Mouse (Mus musculus) midbrain, embryonic 15.5 days (tissue): Measurements from ENCODE around the gene Prkar1b. TPM values are rescaled to one million over a fixed set of nuclear protein-coding genes. Genes with fewer than 3 reads are reported as not detected.
A peak's percentile ranks its signal among the peaks of the same experiment; 100 is the strongest.

Source experiments
- ATAC-seq: fragments of 200-750 bp; cut with Nextera tagmentation; replicated peaks from 2 replicates; pipeline ENCODE4 v1.8.0; 2017; ENCODE audit warnings: moderate TSS enrichment
- H3K27ac ChIP-seq: fragments of 300-500 bp; sonication (generic); 2 replicates; pipeline ENCODE4 v1.5.1; 2015; ENCODE audit warnings: mild to moderate bottlenecking, inconsistent platforms
- H3K27me3 ChIP-seq: fragments of 300-500 bp; sonication (generic); replicated peaks from 2 replicates; pipeline ENCODE4 v1.6.1; 2015; ENCODE audit warnings: inconsistent platforms
- H3K36me3 ChIP-seq: fragments of 300-500 bp; sonication (generic); replicated peaks from 2 replicates; pipeline ENCODE4 v1.6.1; 2015; ENCODE audit warnings: inconsistent platforms
- H3K4me1 ChIP-seq: fragments of 300-500 bp; sonication (generic); 2 replicates; pipeline ENCODE4 v1.6.1; 2015; ENCODE audit warnings: inconsistent platforms
- H3K4me2 ChIP-seq: fragments of 300-500 bp; sonication (generic); 2 replicates; pipeline ENCODE4 v1.6.1; 2015; ENCODE audit warnings: inconsistent platforms, mild to moderate bottlenecking, moderate library complexity
- H3K4me3 ChIP-seq: fragments of 300-500 bp; sonication (generic); 2 replicates; pipeline ENCODE4 v1.5.1; 2015; ENCODE audit warnings: mild to moderate bottlenecking, inconsistent platforms
- H3K9ac ChIP-seq: fragments of 300-500 bp; sonication (generic); 2 replicates; pipeline ENCODE4 v1.6.1; 2015; ENCODE audit warnings: mild to moderate bottlenecking, inconsistent platforms
- H3K9me3 ChIP-seq: fragments of 300-500 bp; sonication (generic); 2 replicates; pipeline ENCODE4 v1.6.1; 2016; ENCODE audit warnings: inconsistent platforms
- WGBS: fragments of 180-500 bp; shearing (Covaris S2); methylation state at CpG from one replicate; pipeline ENCODE4 v1.1.7; 2015; ENCODE audit warnings: mixed read lengths; 5-methylcytosine and 5-hydroxymethylcytosine counted together
- polyA plus RNA-seq: library from polyadenylated mRNA; unstranded; fragments of >200 nt; fragmentation: Nextera tagmentation; extraction: Ambion mirVana; gene quantifications from 2 replicates; pipeline ENCODE4 v1.2.1, GENCODE M21; 2015

Gene Prkar1b
- polyA plus RNA-seq, 1 experiment from 2014 or later: 316 TPM

DNA sequence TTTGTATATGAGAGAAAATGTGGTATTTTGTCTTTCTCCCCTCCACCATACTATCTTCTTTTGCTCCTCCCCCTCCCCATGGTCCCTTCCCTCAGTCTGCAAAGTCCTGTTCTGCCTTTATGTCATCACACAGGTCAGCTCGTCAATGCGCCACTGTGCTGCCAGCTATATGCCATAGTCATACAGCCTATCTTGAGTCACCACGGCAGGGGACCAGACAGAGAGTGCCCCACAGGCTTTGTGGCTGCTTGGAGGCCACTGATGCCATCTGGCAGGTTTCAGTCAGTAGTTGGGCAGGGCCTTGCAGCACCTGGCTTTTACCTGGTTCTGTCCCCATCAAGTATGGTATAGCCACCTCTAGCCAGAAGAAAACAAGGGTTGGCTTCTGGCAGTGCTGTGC is 58.1 kb downstream of the Prkar1b start:
- H3K9ac ChIP-seq: no peak overlapping the region
- ATAC-seq: no peak
- H3K9me3 ChIP-seq: no peaks in the 10 kb centered on the region
- H3K4me3 ChIP-seq: no peak overlapping the region
- H3K27ac ChIP-seq: no peak overlapping the region
- H3K4me1 ChIP-seq: no peaks in the 10 kb centered on the region
- H3K4me2 ChIP-seq: no peak overlapping the region
- WGBS: 88% methylated on average over 3 of the region's 3 CpGs
- no peaks in the 10 kb centered on the region for H3K27me3 ChIP-seq
- H3K36me3 ChIP-seq: no peaks in the 10 kb centered on the region

DNA sequence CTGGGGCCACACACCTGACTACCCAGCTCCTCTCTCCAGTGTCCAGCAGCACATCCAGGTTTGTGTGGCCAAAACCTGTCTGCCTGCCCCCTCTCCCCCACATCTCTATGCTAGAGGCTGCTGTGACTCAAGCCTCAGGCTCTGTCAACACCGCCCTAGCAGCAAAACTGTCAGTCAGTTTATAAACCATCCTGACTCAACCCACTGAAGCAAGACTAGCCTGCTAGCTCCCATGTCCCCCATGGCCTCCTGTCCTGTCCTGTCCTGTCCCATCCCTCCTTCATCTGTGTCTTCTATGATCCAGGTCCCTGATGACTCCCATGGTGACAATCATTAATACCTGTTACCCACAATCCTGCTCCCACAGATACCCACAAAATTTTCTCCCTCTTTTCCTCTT is 59.6 kb downstream of the Prkar1b start:
- Histone ChIP-seq H3K9ac (no peak overlapping the region), H3K36me3 (0 out of 2 replicates have a peak, but pooled peaks cover 1% of the 10 kb centered on the region), H3K27ac (no peak overlapping the region), H3K4me3 (no peak overlapping the region), H3K27me3 (no peaks in the 10 kb centered on the region), H3K4me2 (no peak overlapping the region), H3K9me3 (no peaks in the 10 kb centered on the region), H3K4me1 (no peaks in the 10 kb centered on the region)
- 85% methylated on average over 1 of the region's 1 CpGs for WGBS
- no peak for ATAC-seq

DNA sequence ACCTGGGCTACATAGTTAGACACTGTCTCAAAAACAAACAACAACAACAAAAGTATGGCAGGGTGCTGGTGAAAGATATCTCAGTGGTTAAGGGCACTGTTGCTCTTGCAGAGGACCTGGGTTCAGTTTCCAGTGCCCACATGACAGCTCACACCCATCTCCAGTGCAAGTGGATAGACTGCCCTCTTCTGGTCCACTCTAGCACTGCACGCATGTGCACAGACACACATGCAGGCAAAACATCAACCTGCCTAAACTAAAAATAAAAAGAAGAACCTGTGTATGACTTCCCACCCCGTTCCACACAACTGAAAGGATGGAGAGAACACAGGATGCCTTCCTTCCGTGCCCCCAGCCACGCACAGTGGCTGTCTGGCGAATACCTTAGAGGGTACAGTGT is 61.6 kb downstream of the Prkar1b start:
- no peak overlapping the region for H3K4me3 ChIP-seq
- H3K36me3 ChIP-seq: 0 out of 2 replicates have a peak, but pooled peaks cover 3% of the 10 kb centered on the region
- no peaks in the 10 kb centered on the region for H3K9me3 ChIP-seq
- no peak overlapping the region for H3K27ac ChIP-seq
- WGBS: 90% methylated on average over 5 of the region's 5 CpGs
- no peak overlapping the region for H3K9ac ChIP-seq
- ATAC-seq: no peak
- no peaks in the 10 kb centered on the region for H3K4me1 ChIP-seq
- H3K27me3 ChIP-seq: no peaks in the 10 kb centered on the region
- H3K4me2 ChIP-seq: no peak overlapping the region

- WGBS: 79% methylated on average over 7 of the region's 7 CpGs
- 0 out of 2 replicates have a peak, but pooled peaks cover 4% of the 10 kb centered on the region for H3K4me1 ChIP-seq
- no peak overlapping the region for H3K27ac ChIP-seq
- no peak overlapping the region for H3K4me3 ChIP-seq
- H3K9ac ChIP-seq: no peak overlapping the region
- 0 out of 2 replicates have a peak, but pooled peaks have one; percentile 30 for ATAC-seq
- no peaks in the 10 kb centered on the region for H3K27me3 ChIP-seq
- no peaks in the 10 kb centered on the region for H3K9me3 ChIP-seq
- 0 out of 2 replicates have a peak, but pooled peaks cover 3% of the 10 kb centered on the region for H3K36me3 ChIP-seq
- no peak overlapping the region for H3K4me2 ChIP-seq
Measured at GRCm38 (mm10) chr5:139084831-139085519, 64.8 kb downstream of the Prkar1b start.

- no peak overlapping the region for H3K9ac ChIP-seq
- H3K9me3 ChIP-seq: no peaks in the 10 kb centered on the region
- H3K27ac ChIP-seq: no peak overlapping the region
- no peak overlapping the region for H3K4me3 ChIP-seq
- no peak overlapping the region for H3K4me2 ChIP-seq
- WGBS: 84% methylated on average over 6 of the region's 6 CpGs
- no peak for ATAC-seq
- H3K27me3 ChIP-seq: no peaks in the 10 kb centered on the region
- 0 out of 2 replicates have a peak, but pooled peaks cover 3% of the 10 kb centered on the region for H3K36me3 ChIP-seq
- H3K4me1 ChIP-seq: 0 out of 2 replicates have a peak, but pooled peaks cover 4% of the 10 kb centered on the region
Measured at GRCm38 (mm10) chr5:139084302-139084701, 65.5 kb downstream of the Prkar1b start.

- Histone ChIP-seq H3K36me3 (0 out of 2 replicates have a peak, but pooled peaks cover 3% of the 10 kb centered on the region), H3K4me1 (0 out of 2 replicates have a peak, but pooled peaks cover 4% of the 10 kb centered on the region), H3K4me3 (no peak overlapping the region), H3K27me3 (no peaks in the 10 kb centered on the region), H3K27ac (no peak overlapping the region), H3K4me2 (no peak overlapping the region), H3K9ac (no peak overlapping the region), H3K9me3 (no peaks in the 10 kb centered on the region)
- WGBS: 90% methylated on average over 4 of the region's 4 CpGs
- ATAC-seq: no peak
Measured at GRCm38 (mm10) chr5:139083841-139084240, 66.0 kb downstream of the Prkar1b start.

DNA sequence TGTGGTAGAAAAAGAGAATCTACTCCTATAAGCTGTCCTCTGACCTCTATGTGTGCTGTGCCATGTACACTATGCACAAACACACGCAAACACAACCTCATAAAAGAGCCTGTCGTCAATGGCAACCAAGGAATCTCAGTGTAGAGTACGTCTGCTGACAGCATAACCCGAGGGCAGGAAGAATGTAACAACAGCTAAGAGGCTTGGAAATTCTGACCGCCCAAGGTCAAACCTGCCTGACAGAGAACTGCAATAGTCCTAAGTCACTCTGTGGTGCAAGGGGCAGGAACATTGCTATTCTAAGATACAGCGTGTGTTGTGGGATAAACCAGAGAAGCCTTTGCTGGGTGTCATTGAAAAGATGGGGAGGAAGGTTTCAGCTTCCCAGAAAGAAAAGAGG is 68.4 kb downstream of the Prkar1b start:
- no peak for ATAC-seq
- Histone ChIP-seq H3K9ac (no peak overlapping the region), H3K36me3 (0 out of 2 replicates have a peak, but pooled peaks cover 3% of the 10 kb centered on the region), H3K4me2 (no peak overlapping the region), H3K27ac (0 out of 2 replicates have a peak overlapping the region, but pooled peaks have one; percentile 26), H3K9me3 (no peaks in the 10 kb centered on the region), H3K27me3 (no peaks in the 10 kb centered on the region), H3K4me1 (peaks cover 18% of the 10 kb centered on the region), H3K4me3 (no peak overlapping the region)
- 38% methylated on average over 6 of the region's 6 CpGs for WGBS

DNA sequence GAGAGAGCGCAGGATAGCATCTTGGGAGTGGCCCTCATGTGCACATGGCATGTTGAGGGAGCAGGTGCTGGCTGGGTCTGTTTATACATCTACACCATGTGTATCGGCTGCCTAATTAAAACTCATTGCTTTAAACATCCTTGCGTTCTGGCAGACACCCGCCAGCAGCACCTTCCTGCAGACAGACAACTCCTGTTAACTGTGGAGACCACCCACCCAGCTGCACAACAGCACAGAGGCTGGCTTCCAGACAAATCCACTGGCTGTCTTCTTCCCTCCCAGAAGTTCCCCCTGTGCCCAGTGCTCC is 71.7 kb downstream of the Prkar1b start:
- peaks cover 27% of the 10 kb centered on the region for H3K4me1 ChIP-seq
- no peaks in the 10 kb centered on the region for H3K36me3 ChIP-seq
- ATAC-seq: 0 out of 2 replicates have a peak, but pooled peaks have one; percentile 3
- no peak overlapping the region for H3K27ac ChIP-seq
- H3K9me3 ChIP-seq: no peaks in the 10 kb centered on the region
- H3K9ac ChIP-seq: no peak overlapping the region
- H3K4me2 ChIP-seq: no peak overlapping the region
- WGBS: 51% methylated on average over 4 of the region's 4 CpGs
- H3K4me3 ChIP-seq: no peak overlapping the region
- no peaks in the 10 kb centered on the region for H3K27me3 ChIP-seq

GRCm38 (mm10) chr5:139077311-139078155 is 72.3 kb downstream of the Prkar1b start:
- ATAC-seq: 0 out of 2 replicates have a peak, but pooled peaks have one; percentile 11
- Histone ChIP-seq H3K9me3 (no peaks in the 10 kb centered on the region), H3K4me1 (peaks cover 27% of the 10 kb centered on the region), H3K4me3 (no peak overlapping the region), H3K36me3 (no peaks in the 10 kb centered on the region), H3K4me2 (no peak overlapping the region), H3K27me3 (no peaks in the 10 kb centered on the region), H3K27ac (no peak overlapping the region), H3K9ac (no peak overlapping the region)
- 64% methylated on average over 11 of the region's 11 CpGs for WGBS

GRCm38 (mm10) chr5:139076450-139076849 is 73.4 kb downstream of the Prkar1b start:
- peaks cover 25% of the 10 kb centered on the region for H3K4me1 ChIP-seq
- H3K27me3 ChIP-seq: no peaks in the 10 kb centered on the region
- H3K4me2 ChIP-seq: no peak overlapping the region
- no peak overlapping the region for H3K4me3 ChIP-seq
- H3K36me3 ChIP-seq: no peaks in the 10 kb centered on the region
- ATAC-seq: no peak
- H3K9ac ChIP-seq: no peak overlapping the region
- no peak overlapping the region for H3K27ac ChIP-seq
- no peaks in the 10 kb centered on the region for H3K9me3 ChIP-seq
- 77% methylated on average over 7 of the region's 7 CpGs for WGBS

GRCm38 (mm10) chr5:139075791-139076190 is 74.0 kb downstream of the Prkar1b start:
- Histone ChIP-seq H3K4me3 (no peak overlapping the region), H3K4me1 (peaks cover 23% of the 10 kb centered on the region), H3K36me3 (no peaks in the 10 kb centered on the region), H3K9ac (no peak overlapping the region), H3K4me2 (no peak overlapping the region), H3K9me3 (no peaks in the 10 kb centered on the region), H3K27ac (no peak overlapping the region), H3K27me3 (no peaks in the 10 kb centered on the region)
- WGBS: 36% methylated on average over 9 of the region's 9 CpGs
- ATAC-seq: no peak

DNA sequence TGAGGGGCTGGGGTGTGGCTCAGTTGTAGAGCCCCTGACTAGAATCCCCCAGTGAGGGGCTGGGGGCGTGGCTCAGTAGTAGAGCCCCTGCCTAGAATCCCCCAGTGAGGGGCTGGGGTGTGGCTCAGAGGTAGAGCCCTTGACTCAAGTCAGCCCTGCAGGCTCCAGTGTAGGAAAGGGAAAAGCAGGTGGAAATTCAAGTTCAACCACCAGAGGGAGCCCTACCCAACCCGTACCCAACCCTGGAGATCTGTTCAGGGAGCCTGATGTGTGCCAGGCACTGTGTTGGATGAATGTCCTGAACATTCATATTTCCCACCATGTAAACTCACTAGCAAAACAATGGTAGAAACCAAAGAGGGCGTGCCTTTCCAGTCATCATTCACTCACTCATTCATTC is 74.7 kb downstream of the Prkar1b start:
- Histone ChIP-seq H3K9me3 (no peaks in the 10 kb centered on the region), H3K27ac (no peak overlapping the region), H3K4me1 (peaks cover 23% of the 10 kb centered on the region), H3K9ac (no peak overlapping the region), H3K27me3 (no peaks in the 10 kb centered on the region), H3K36me3 (no peaks in the 10 kb centered on the region), H3K4me3 (no peak overlapping the region), H3K4me2 (no peak overlapping the region)
- 46% methylated on average over 3 of the region's 3 CpGs for WGBS
- ATAC-seq: 0 out of 2 replicates have a peak, but pooled peaks have one; percentile 25
